ENCODE assay signal across 28 mouse cellular contexts in genomic region chr13:103763640-103764039, GRCm38 (mm10). TPM values are rescaled to one million over a fixed set of nuclear protein-coding genes. Genes with fewer than 3 reads are reported as not detected.
DNase-seq lines count a peak whose midpoint lies in the region; ATAC-seq lines count a peak whose summit lies in the region.
"Had no signal": no experiment of that assay in that cellular context is flagged by ENCODE, and none has a peak within 500 bp of the region (broad histone marks: within the 10 kb centered on the region; RNA-seq: fewer than 3 reads in every experiment).

No protein-coding gene starts in this region.

- no peak overlapping the region for H3K4me2 ChIP-seq in liver, embryonic 16.5 days (ENCODE audit: low read depth, low read length)
- no peak overlapping the region for H3K4me2 ChIP-seq in liver, embryonic 11.5 days
- no peak overlapping the region for H3K4me2 ChIP-seq in midbrain, embryonic 13.5 days (replicated peaks)
- H3K4me2 ChIP-seq: embryonic facial prominence, embryonic 13.5 days; embryonic facial prominence, embryonic 15.5 days; forebrain, embryonic 13.5 days; forebrain, embryonic 15.5 days had no signal

- H3K4me1 ChIP-seq in liver, embryonic 16.5 days (ENCODE audit: control insufficient read depth, low read depth, low read length): no peaks in the 10 kb centered on the region
- no peaks in the 10 kb centered on the region for H3K4me1 ChIP-seq in liver, embryonic 11.5 days (replicated peaks; ENCODE audit: control insufficient read depth, insufficient read depth, low read length)
- no peaks in the 10 kb centered on the region for H3K4me1 ChIP-seq in midbrain, embryonic 13.5 days (replicated peaks)
- H3K4me1 ChIP-seq: embryonic facial prominence, embryonic 15.5 days; forebrain, embryonic 13.5 days; forebrain, embryonic 15.5 days had no signal

- H3K36me3 ChIP-seq in liver, embryonic 16.5 days (ENCODE audit: control insufficient read depth, insufficient read depth): peaks cover 25% of the 10 kb centered on the region
- peaks cover 31% of the 10 kb centered on the region for H3K36me3 ChIP-seq in liver, embryonic 11.5 days (ENCODE audit: control insufficient read depth, insufficient read depth, low read length)
- peaks cover 54% of the 10 kb centered on the region for H3K36me3 ChIP-seq in midbrain, embryonic 13.5 days

- H3K27ac ChIP-seq in liver, embryonic 16.5 days (ENCODE audit: low read length): no peak overlapping the region
- H3K27ac ChIP-seq in liver, embryonic 11.5 days (ENCODE audit: low read depth, low read length): no peak overlapping the region
- H3K27ac ChIP-seq in midbrain, embryonic 13.5 days: no peak overlapping the region
- H3K27ac ChIP-seq: embryonic facial prominence, embryonic 13.5 days; embryonic facial prominence, embryonic 15.5 days; forebrain, embryonic 13.5 days; forebrain, embryonic 15.5 days had no signal

- H3K4me3 ChIP-seq in liver, embryonic 16.5 days (ENCODE audit: low read depth, low read length): no peak overlapping the region
- no peak overlapping the region for H3K4me3 ChIP-seq in liver, embryonic 11.5 days (ENCODE audit: low read depth, low read length)
- no peak overlapping the region for H3K4me3 ChIP-seq in midbrain, embryonic 13.5 days (replicated peaks)
- H3K4me3 ChIP-seq: embryonic facial prominence, embryonic 13.5 days; embryonic facial prominence, embryonic 15.5 days; erythroblast, embryonic 14.5 days; forebrain, embryonic 13.5 days; forebrain, embryonic 15.5 days had no signal

- no peak overlapping the region for H3K9ac ChIP-seq in liver, embryonic 16.5 days (ENCODE audit: low read depth, low read length)
- H3K9ac ChIP-seq in liver, embryonic 11.5 days (ENCODE audit: low read depth, low read length): no peak overlapping the region
- H3K9ac ChIP-seq in midbrain, embryonic 13.5 days (replicated peaks): no peak overlapping the region
- H3K9ac ChIP-seq: embryonic facial prominence, embryonic 13.5 days; embryonic facial prominence, embryonic 15.5 days; forebrain, embryonic 13.5 days; forebrain, embryonic 15.5 days had no signal

- no peaks in the 10 kb centered on the region for H3K27me3 ChIP-seq in liver, embryonic 16.5 days (ENCODE audit: control insufficient read depth, insufficient read depth, low read depth, low read length)
- no peaks in the 10 kb centered on the region for H3K27me3 ChIP-seq in liver, embryonic 11.5 days (replicated peaks; ENCODE audit: control insufficient read depth, insufficient read depth, low read length)
- H3K27me3 ChIP-seq in midbrain, embryonic 13.5 days: no peaks in the 10 kb centered on the region
- H3K27me3 ChIP-seq: CH12.LX; embryonic facial prominence, embryonic 13.5 days; embryonic facial prominence, embryonic 15.5 days; forebrain, embryonic 13.5 days; forebrain, embryonic 15.5 days; Patski had no signal

- no peak for DNase-seq in liver, embryonic 11.5 days (ENCODE audit: low spot score)
- DNase-seq in 3T3-L1 (ENCODE audit: low read depth, low spot score): peak; percentile 32
- peak; percentile 68 for DNase-seq in Muller cell, postnatal 12 days (ENCODE audit: inconsistent ontology term)
- peak; percentile 35 for DNase-seq in adipocyte (ENCODE audit: low spot score)
- no peak for DNase-seq in cerebellum, postnatal 14 days
- DNase-seq in gastrocnemius, adult 8-10 months (ENCODE audit: low spot score in 2 of 2): no peak
- DNase-seq: adrenal gland, adult 2 months; adrenal gland, postnatal 10 days; adrenal gland, postnatal 25 days; B cell, adult 2 months; cerebellum, adult 11 months; cerebellum, adult 2 months; cerebellum, adult 9-10 months; cerebellum, postnatal 10 days; cerebellum, postnatal 36 days; embryo, embryonic 11 days had no signal

- ATAC-seq in liver, embryonic 16.5 days (ENCODE audit: low read depth): peak; percentile 74
- ATAC-seq in liver, embryonic 11.5 days (replicated peaks; ENCODE audit: low FRiP score): no peak
- ATAC-seq in midbrain, embryonic 13.5 days: no peak
- ATAC-seq: activated CD4-positive, CD25-positive, alpha-beta regulatory T cell, adult 4 months; CD4-positive, CD25-positive, alpha-beta regulatory T cell, adult 4 months; forebrain, embryonic 13.5 days; forebrain, embryonic 15.5 days; Patski had no signal

- WGBS in liver, embryonic 16.5 days (ENCODE audit: insufficient replicate concordance): 75% methylated on average over 1 of the region's 1 CpGs
- 81% methylated on average over 1 of the region's 1 CpGs for WGBS in liver, embryonic 11.5 days
- 78% methylated on average over 1 of the region's 1 CpGs for WGBS in midbrain, embryonic 13.5 days

- no peaks in the 10 kb centered on the region for H3K9me3 ChIP-seq in liver, embryonic 16.5 days (replicated peaks; ENCODE audit: control insufficient read depth, low read length)
- no peaks in the 10 kb centered on the region for H3K9me3 ChIP-seq in liver, embryonic 11.5 days (ENCODE audit: control insufficient read depth, low read length)
- H3K9me3 ChIP-seq in midbrain, embryonic 13.5 days: no peaks in the 10 kb centered on the region
- H3K9me3 ChIP-seq: embryonic facial prominence, embryonic 13.5 days; embryonic facial prominence, embryonic 15.5 days; forebrain, embryonic 13.5 days; forebrain, embryonic 15.5 days; G1E had no signal

RNA-seq across cellular contexts. Expression of gene Srek1, which starts 10.8 kb away (rescaled TPM):
- polyA plus RNA-seq in liver, embryonic 16.5 days (2015; fragmentation: Nextera tagmentation; extraction: Ambion mirVana): 17.3 and 17.6 TPM in 2 replicates
- polyA plus RNA-seq in liver, embryonic 11.5 days (2014; fragmentation: Nextera tagmentation; extraction: Ambion mirVana): 61.7 and 68.4 TPM in 2 replicates
- total RNA-seq in gastrocnemius, adult 8-10 months (2022): 10 to 100 TPM; 12.9 to 17.8 (median 17.3) TPM
- polyA plus RNA-seq in midbrain, embryonic 13.5 days (2015; fragmentation: Nextera tagmentation; extraction: Ambion mirVana): 93.1 and 94.6 TPM in 2 replicates

Comparison
In these comparisons a context has a peak if more than half of its experiments do, and no peak if none do; other contexts are left out.
1. DNase-seq: peak in 3T3-L1 (single experiment), Muller cell, postnatal 12 days (single experiment) and adipocyte (single experiment); none in liver, embryonic 11.5 days (single experiment), cerebellum, postnatal 14 days (0 of 2) and gastrocnemius, adult 8-10 months (0 of 2).